Mouse (Mus musculus) bone marrow macrophage, adult 2 months (primary cell): ENCODE data around the gene Adamts8. TPM values are rescaled to one million over a fixed set of nuclear protein-coding genes. Genes with fewer than 3 reads are reported as not detected.

Experiments
- H3K27ac ChIP-seq: 2 replicates; pipeline ENCODE4 v1.5.1; 2012; ENCODE audit warnings: low read depth, low read length; ENCODE audit not compliant: insufficient read depth
- H3K4me1 ChIP-seq: 2 replicates; pipeline ENCODE4 v1.6.1; 2012; ENCODE audit warnings: low read length; ENCODE audit not compliant: control insufficient read depth, insufficient read depth
- H3K4me3 ChIP-seq: 2 replicates; pipeline ENCODE4 v1.5.1; 2012; ENCODE audit warnings: mild to moderate bottlenecking, low read length, moderate library complexity; ENCODE audit not compliant: insufficient read depth
- CTCF ChIP-seq: IDR thresholded peaks from 2 replicates; pipeline ENCODE4 v1.5.1; 2012; ENCODE audit warnings: low read depth, mild to moderate bottlenecking, low read length, moderate library complexity
- POLR2A ChIP-seq: IDR thresholded peaks from 2 replicates; pipeline ENCODE4 v1.6.1; 2012; ENCODE audit warnings: mild to moderate bottlenecking, low read depth, low read length, borderline replicate concordance
- polyA plus RNA-seq: library from polyadenylated mRNA; stranded (reverse); fragments of >200 nt; gene quantifications from 2 replicates; pipeline ENCODE4 v1.2.4, GENCODE M21; 2012; ENCODE audit not compliant: missing spikeins, insufficient read depth, insufficient read length

Adamts8 gene
- polyA plus RNA-seq, 1 experiment = not detected

- Histone ChIP-seq H3K4me1 (no peaks in the 10 kb centered on the region), H3K27ac (no peak overlapping the region), H3K4me3 (no peak overlapping the region)
- TF ChIP-seq POLR2A (no peak), CTCF (no peak)
Measured at GRCm38 (mm10) chr9:30908973-30909372, 33.4 kb upstream of the Adamts8 start.

DNA sequence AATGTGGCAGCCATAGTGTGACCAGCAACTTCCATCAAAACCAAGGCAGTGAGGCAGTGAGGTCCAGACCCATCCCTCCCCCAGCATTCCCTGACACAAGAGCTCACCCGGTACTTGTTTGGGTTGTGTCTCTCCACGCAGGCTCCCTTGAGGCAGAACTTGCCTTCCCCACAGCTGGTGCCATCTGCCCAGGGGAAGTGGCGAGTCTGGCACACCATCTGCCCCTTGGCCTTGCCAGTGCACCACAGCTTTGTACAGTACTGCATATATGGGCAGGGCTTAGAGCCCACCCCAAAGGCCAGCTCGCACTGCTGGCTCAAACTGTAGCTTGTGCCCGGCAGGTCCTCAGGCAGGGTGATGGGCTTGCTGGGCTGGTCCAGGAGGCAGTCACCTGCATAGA is 31.9 kb upstream of the Adamts8 start:
- no peaks in the 10 kb centered on the region for H3K4me1 ChIP-seq
- H3K27ac ChIP-seq = no peak overlapping the region
- TF ChIP-seq POLR2A = no peak
- no peak for TF ChIP-seq CTCF
- no peak overlapping the region for H3K4me3 ChIP-seq

- no peak for TF ChIP-seq POLR2A
- H3K4me1 ChIP-seq = no peaks in the 10 kb centered on the region
- no peak overlapping the region for H3K4me3 ChIP-seq
- no peak overlapping the region for H3K27ac ChIP-seq
Measured at GRCm38 (mm10) chr9:30912161-30912560, 30.2 kb upstream of the Adamts8 start.

DNA sequence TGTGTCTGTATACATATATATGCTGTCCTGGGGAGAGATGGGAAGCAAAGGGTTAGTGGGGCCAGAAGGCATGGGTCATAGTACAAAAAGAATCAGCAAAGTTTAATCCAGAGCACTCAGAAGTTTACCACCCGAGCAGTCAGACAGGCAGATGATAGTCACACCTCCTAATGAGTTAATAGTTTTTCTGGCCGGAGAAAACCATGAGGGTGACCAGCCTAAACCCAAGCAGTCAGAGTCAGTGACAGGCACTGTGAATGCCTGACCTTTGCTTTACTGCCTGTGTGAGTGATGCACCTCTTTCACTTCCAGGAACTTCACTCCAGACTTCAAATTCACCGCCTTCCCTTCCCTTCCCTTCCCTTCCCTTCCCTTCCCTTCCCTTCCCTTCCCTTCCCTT is 28.9 kb upstream of the Adamts8 start:
- Histone ChIP-seq H3K4me3 (no peak overlapping the region), H3K27ac (no peak overlapping the region), H3K4me1 (no peaks in the 10 kb centered on the region)
- TF ChIP-seq POLR2A = no peak
- TF ChIP-seq CTCF = no peak

DNA sequence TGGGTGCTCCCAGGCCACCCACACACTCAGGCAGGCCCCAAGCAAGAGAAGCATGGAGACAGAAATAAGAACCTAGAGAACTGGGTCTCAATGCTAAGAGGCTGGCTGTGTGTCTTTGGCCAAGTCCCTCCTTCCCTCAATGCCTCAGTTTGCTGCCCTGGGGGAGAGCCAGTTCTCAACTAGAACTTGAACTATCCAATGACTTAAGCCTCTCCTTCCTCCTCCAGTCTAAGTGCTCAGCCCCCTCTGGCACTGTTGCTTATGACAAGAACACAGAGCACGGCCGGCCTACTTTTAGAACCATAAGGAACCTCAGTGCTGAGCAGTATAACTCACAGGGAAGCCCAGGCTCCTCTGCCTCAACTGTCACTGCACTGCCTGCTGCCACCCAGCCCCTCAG is 28.1 kb upstream of the Adamts8 start:
- H3K27ac ChIP-seq = no peak overlapping the region
- TF ChIP-seq POLR2A = no peak
- no peak for TF ChIP-seq CTCF

GRCm38 (mm10) chr9:30916266-30916968 is 25.9 kb upstream of the Adamts8 start:
- no peak for TF ChIP-seq POLR2A
- no peak for TF ChIP-seq CTCF
- H3K27ac ChIP-seq = no peak overlapping the region
- no peaks in the 10 kb centered on the region for H3K4me1 ChIP-seq
- no peak overlapping the region for H3K4me3 ChIP-seq

More for the DNA sequence above, 28.1 kb upstream of the Adamts8 start:
- H3K4me3 ChIP-seq = no peak overlapping the region
- no peaks in the 10 kb centered on the region for H3K4me1 ChIP-seq

DNA sequence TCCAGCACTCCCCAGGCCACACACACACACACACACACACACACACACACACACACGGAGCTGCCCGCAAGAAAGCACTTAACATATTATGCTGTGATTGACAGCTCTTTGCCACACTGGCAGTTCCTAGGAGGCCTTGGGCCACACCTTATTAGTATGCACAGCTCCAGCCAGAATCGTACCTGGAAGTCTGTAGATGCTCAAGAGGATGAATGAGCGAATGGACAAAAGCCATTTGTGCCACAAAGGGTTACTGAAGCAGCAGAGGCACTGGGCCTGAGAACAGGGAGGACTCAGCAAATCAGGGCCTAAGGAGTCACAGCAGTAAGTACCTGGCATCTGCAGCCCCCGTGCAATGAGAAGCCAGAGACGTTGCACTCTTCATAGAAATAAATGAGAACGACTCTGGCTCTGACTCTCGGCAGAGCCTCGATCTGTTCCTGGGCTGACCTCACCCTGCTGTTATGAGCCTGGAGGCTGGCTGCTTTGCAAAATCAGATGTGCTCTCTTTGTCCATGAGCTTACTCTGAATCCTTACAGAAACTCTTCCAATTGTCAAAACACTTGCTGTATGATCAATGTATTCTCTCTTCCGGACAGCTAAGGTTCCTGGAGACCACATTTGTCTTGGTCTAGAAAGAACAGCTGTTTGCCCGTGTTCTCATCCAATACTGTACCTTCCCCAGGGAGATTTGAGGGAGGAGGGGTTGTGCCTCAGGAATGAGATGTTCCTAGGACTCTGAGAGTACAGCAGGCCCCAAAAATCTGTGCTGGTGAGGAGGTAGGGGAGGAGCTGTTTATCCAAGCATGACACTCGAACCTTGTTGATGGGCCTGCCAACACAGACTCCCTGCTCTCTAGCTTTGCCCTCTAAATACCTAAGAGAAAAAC is 23.7 kb upstream of the Adamts8 start:
- Histone ChIP-seq H3K27ac (no peak overlapping the region), H3K4me1 (no peaks in the 10 kb centered on the region), H3K4me3 (no peak overlapping the region)
- TF ChIP-seq POLR2A = no peak
- no peak for TF ChIP-seq CTCF

DNA sequence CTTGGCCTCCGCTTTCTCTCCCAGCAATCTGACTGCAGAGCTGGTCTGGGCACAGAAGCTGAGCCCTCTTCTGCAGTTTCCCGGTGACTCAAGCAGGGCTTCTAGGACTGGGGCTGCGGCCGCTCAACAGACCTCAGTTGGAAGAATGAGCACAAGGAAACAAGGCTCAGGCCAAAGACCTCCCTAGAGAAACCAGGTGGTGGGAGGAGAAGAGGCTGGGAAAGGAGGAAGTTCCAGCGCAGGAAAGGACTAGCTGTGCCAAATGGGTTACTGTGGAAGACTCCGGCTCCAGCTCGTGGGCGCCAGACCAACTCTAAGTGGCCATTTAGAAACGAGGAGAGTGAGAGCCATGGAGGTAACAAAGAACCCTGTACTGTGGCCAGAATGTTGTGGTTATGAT is 22.7 kb upstream of the Adamts8 start:
- no peak overlapping the region for H3K27ac ChIP-seq
- H3K4me3 ChIP-seq = no peak overlapping the region
- TF ChIP-seq CTCF (no peak), POLR2A (no peak)
- H3K4me1 ChIP-seq = no peaks in the 10 kb centered on the region

DNA sequence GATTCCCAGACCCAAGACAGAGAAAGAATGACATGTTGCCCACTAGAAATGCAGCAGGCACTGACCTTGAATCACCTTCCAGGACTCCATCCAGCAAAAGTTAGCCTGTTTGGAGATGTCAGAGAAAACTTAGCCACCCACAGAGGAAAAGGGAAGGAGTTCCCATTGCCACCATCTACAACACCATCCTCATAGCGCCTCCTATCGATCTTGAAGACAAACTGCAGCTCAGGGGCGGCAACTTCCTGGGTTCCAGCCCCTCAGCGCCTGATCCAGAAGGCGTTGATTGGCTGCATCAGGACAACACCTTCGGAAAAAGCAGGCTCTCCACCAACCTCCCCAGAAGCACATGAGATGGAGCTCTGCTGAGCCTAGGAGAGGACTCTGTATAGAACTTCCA is 21.6 kb upstream of the Adamts8 start:
- Histone ChIP-seq H3K4me3 (no peak overlapping the region), H3K4me1 (no peaks in the 10 kb centered on the region), H3K27ac (no peak overlapping the region)
- TF ChIP-seq CTCF (no peak), POLR2A (no peak)

GRCm38 (mm10) chr9:30921261-30922103 is 20.9 kb upstream of the Adamts8 start:
- Histone ChIP-seq H3K27ac (no peak overlapping the region), H3K4me1 (no peaks in the 10 kb centered on the region), H3K4me3 (no peak overlapping the region)
- no peak for TF ChIP-seq CTCF
- no peak for TF ChIP-seq POLR2A
